Mouse (Mus musculus) stomach, postnatal 0 days (tissue): ENCODE measurements around the gene Aplp1.

ENCODE experiments used
- CTCF ChIP-seq: IDR thresholded peaks from 2 replicates; pipeline ENCODE4 v1.5.1; 2016; ENCODE audit warnings: antibody characterized with exemption, low read depth, mild to moderate bottlenecking, moderate library complexity
- EP300 ChIP-seq: optimal IDR thresholded peaks from 2 replicates; pipeline ENCODE3; 2016; ENCODE audit warnings: antibody characterized with exemption

DNA sequence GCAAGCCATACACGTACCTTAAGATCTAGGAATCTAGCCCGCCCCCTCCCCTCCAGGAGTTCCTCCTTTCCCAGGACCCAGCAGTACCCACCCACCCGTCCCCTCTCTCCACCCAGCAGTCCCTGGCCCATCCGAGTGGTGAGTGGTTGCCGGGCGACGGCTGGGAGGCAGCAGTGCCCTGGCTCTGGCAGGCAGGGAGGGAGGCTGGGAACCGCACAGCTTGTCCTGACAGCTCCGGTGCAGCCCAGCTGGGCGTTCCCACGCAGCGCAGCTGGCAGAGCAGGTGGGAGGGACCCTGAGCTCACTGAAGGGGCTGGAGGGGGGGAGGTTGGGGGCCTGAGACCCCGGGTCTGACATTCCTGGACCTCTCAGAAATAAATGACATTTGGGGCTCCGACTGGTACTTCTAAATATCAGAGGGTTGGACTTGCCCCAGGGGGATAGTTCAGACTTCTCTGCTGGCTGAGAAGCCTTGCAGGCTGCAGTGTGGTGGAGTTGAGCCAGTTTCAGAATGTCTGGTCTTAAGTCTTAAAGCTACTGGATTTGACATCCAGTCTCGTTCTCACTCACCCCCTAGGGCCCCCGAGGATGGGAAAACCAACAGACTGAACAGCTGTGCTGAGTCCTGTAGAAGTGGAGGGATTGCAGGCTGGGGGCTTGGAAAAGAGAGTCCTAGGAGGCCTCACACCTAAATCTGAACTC lies 12.4 kb upstream of the Aplp1 start, which contains the start of the genes Kirrel2 and Nphs1:
- TF ChIP-seq CTCF = no peak
- TF ChIP-seq EP300 = no peak
